Mouse (Mus musculus): ENCODE results near the gene Syne1. TPM values are rescaled to one million over a fixed set of nuclear protein-coding genes. Genes with fewer than 3 reads are reported as not detected.

Syne1 gene
- total and polyA plus RNA-seq, 3 experiments: 10.8 to 85.0 (median 59.1) TPM

DNA sequence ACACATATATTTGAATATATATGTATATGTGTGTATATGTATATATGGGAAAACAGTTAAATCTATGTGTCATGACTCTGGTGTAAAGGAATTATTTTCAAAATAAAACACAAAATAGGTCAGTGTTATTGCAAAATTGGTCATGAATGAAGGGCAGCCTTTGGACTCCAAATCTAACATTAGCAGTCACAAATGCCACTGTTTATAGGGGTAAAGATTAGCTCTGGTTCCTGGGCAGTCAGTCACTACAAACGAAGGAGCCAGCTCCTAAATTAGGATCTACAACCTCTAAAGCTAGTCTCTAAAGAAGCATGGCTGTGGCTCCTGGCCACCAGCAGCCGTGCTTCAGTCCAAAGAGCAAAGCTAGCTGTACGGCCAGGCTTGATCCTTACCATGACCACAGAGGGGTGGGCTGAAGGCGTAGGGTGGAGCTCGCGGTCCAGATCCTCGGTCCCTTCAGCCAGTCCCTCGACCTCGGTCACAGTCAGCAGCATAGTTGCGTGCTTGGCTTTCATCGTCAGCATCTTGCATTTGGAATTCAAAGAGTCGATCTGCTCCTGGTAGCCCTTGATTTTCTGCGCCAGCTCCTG is 357.1 kb downstream of the Syne1 start:
- ATAC-seq (ENCODE audit: extremely low read depth, insufficient number of reproducible peaks, low FRiP score, poor library complexity, severe bottlenecking) (peak; percentile 52), DNase-seq (ENCODE audit: low spot score) (peak; percentile 20)
- Histone ChIP-seq H3K36me3 (replicated peaks) (peaks cover 10% of the 10 kb centered on the region), H3K27me3 (ENCODE audit: insufficient read depth, low read length) (no peaks in the 10 kb centered on the region), H3K9me3 (replicated peaks) (no peaks in the 10 kb centered on the region), H3K4me3 (ENCODE audit: low read depth, low read length) (peak overlapping the region; percentile 77), H3K4me1 (ENCODE audit: insufficient read depth, low read depth, low read length) (peaks cover 35% of the 10 kb centered on the region)
- TF ChIP-seq CTCF (IDR thresholded peaks at IDR 0.05; ENCODE audit: low read depth, low read length) (no peak), POLR2AphosphoS5 (IDR thresholded peaks at IDR 0.05; ENCODE audit: insufficient replicate concordance, low read depth, low read length) (no peak), GATA2 (IDR thresholded peaks at IDR 0.05; ENCODE audit: borderline replicate concordance, low read depth, low read length) (no peak), TAL1 (conservative IDR thresholded peaks at IDR 0.05; ENCODE audit: low read depth, low read length) (no peak), GATA1 (IDR thresholded peaks at IDR 0.05; ENCODE audit: borderline replicate concordance, low read length) (no peak)

DNA sequence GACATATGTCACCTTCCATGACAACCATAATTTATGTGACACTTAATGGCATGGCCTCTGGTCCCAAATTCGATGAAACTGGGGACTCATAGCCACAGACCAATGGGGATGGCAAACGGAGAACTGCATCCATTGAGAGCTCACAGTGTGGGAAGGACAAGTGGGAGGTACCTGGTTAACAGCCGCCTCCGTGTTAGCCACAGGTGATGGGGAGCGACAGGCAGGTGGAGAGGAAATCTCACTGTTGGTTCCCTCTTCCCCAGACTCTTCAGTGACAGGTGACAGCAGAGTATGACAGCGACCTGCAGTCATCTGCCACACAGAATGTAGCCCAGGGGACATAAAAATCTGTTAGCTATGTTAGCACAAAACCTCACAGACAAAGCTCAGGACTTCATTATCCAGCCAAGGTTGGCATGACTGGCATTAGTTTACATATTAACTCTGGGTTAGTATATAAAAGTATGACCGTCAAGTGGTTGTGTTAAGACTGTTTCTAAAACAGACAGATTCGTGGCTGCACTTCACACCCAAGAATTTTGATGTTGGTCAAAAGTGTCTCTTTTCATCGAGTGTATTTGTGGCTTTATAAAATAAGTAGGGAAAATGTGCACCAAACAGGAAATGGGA is 358.3 kb downstream of the Syne1 start:
- peaks cover 44% of the 10 kb centered on the region for H3K4me1 ChIP-seq (ENCODE audit: insufficient read depth, low read depth, low read length)
- DNase-seq (ENCODE audit: low spot score) (no peak), ATAC-seq (ENCODE audit: extremely low read depth, insufficient number of reproducible peaks, low FRiP score, poor library complexity, severe bottlenecking) (no peak)
- H3K27me3 ChIP-seq (ENCODE audit: insufficient read depth, low read length): no peaks in the 10 kb centered on the region
- peaks cover 15% of the 10 kb centered on the region for H3K36me3 ChIP-seq (replicated peaks)
- TF ChIP-seq GATA1 (IDR thresholded peaks at IDR 0.05; ENCODE audit: borderline replicate concordance, low read length) (no peak), POLR2AphosphoS5 (IDR thresholded peaks at IDR 0.05; ENCODE audit: insufficient replicate concordance, low read depth, low read length) (no peak), TAL1 (conservative IDR thresholded peaks at IDR 0.05; ENCODE audit: low read depth, low read length) (no peak), CTCF (IDR thresholded peaks at IDR 0.05; ENCODE audit: low read depth, low read length) (no peak)
- no peaks in the 10 kb centered on the region for H3K9me3 ChIP-seq (replicated peaks)
- no peak overlapping the region; the same call in 1 of the 2 replicates for H3K4me3 ChIP-seq (ENCODE audit: low read depth, low read length)

DNA sequence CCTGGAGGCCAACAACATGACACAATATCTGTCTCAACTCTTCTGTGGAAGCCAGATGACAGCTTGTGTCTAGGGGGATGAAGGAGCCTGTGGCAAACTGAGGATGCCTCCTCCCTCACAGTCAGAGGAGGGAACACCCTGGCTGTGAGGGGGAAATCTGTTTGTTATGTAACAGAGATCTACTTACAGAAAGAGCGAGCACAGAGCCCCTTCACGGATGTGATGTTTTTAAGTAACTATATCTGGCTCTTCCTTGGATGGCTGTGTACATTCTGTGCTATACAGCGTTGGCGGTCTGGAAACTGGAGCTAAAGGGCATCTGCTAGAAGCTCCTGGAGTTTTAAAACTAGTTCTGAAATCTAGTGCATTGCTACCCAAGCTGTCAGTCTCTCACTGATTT is 360.5 kb downstream of the Syne1 start:
- H3K27me3 ChIP-seq (ENCODE audit: insufficient read depth, low read length): no peaks in the 10 kb centered on the region
- H3K4me3 ChIP-seq (ENCODE audit: low read depth, low read length): no peak overlapping the region
- peaks cover 21% of the 10 kb centered on the region for H3K36me3 ChIP-seq (replicated peaks)
- no peak for TF ChIP-seq GATA2 (IDR thresholded peaks at IDR 0.05; ENCODE audit: borderline replicate concordance, low read depth, low read length)
- TF ChIP-seq GATA1 (IDR thresholded peaks at IDR 0.05; ENCODE audit: borderline replicate concordance, low read length): no peak
- TF ChIP-seq CTCF (IDR thresholded peaks at IDR 0.05; ENCODE audit: low read depth, low read length): no peak
- no peak for TF ChIP-seq POLR2AphosphoS5 (IDR thresholded peaks at IDR 0.05; ENCODE audit: insufficient replicate concordance, low read depth, low read length)
- TF ChIP-seq TAL1 (conservative IDR thresholded peaks at IDR 0.05; ENCODE audit: low read depth, low read length): no peak
- no peak for DNase-seq (ENCODE audit: low spot score)
- no peaks in the 10 kb centered on the region for H3K9me3 ChIP-seq (replicated peaks)
- no peak for ATAC-seq (ENCODE audit: extremely low read depth, insufficient number of reproducible peaks, low FRiP score, poor library complexity, severe bottlenecking)
- peaks cover 35% of the 10 kb centered on the region for H3K4me1 ChIP-seq (ENCODE audit: insufficient read depth, low read depth, low read length)

DNA sequence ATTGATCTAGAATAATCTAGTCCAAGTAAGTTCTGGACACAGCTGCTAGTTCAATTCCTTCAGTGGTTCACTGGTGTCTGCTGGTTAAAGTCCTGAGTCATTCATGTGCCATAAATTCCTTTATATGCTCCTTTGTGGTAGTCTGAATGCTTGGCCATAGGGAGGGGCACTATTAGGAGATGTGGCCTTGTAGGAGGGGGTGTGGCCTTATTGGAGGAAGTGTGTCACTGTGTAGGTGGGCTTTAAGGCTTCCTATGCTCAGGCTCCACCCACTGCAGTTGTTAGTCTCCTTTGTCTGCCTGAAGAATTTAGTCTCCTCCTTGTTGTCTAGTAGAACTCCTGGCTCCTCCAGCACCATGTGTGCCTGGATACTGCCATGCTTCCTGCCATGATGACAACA is 362.4 kb downstream of the Syne1 start:
- Histone ChIP-seq H3K4me1 (ENCODE audit: insufficient read depth, low read depth, low read length) (peaks cover 23% of the 10 kb centered on the region), H3K4me3 (ENCODE audit: low read depth, low read length) (no peak overlapping the region), H3K9me3 (replicated peaks) (no peaks in the 10 kb centered on the region), H3K27me3 (ENCODE audit: insufficient read depth, low read length) (no peaks in the 10 kb centered on the region), H3K36me3 (replicated peaks) (peaks cover 36% of the 10 kb centered on the region)
- no peak for DNase-seq (ENCODE audit: low spot score)
- TF ChIP-seq TAL1 (conservative IDR thresholded peaks at IDR 0.05; ENCODE audit: low read depth, low read length) (no peak), POLR2AphosphoS5 (IDR thresholded peaks at IDR 0.05; ENCODE audit: insufficient replicate concordance, low read depth, low read length) (no peak), GATA2 (IDR thresholded peaks at IDR 0.05; ENCODE audit: borderline replicate concordance, low read depth, low read length) (no peak), CTCF (IDR thresholded peaks at IDR 0.05; ENCODE audit: low read depth, low read length) (no peak), GATA1 (IDR thresholded peaks at IDR 0.05; ENCODE audit: borderline replicate concordance, low read length) (no peak)
- no peak for ATAC-seq (ENCODE audit: extremely low read depth, insufficient number of reproducible peaks, low FRiP score, poor library complexity, severe bottlenecking)

DNA sequence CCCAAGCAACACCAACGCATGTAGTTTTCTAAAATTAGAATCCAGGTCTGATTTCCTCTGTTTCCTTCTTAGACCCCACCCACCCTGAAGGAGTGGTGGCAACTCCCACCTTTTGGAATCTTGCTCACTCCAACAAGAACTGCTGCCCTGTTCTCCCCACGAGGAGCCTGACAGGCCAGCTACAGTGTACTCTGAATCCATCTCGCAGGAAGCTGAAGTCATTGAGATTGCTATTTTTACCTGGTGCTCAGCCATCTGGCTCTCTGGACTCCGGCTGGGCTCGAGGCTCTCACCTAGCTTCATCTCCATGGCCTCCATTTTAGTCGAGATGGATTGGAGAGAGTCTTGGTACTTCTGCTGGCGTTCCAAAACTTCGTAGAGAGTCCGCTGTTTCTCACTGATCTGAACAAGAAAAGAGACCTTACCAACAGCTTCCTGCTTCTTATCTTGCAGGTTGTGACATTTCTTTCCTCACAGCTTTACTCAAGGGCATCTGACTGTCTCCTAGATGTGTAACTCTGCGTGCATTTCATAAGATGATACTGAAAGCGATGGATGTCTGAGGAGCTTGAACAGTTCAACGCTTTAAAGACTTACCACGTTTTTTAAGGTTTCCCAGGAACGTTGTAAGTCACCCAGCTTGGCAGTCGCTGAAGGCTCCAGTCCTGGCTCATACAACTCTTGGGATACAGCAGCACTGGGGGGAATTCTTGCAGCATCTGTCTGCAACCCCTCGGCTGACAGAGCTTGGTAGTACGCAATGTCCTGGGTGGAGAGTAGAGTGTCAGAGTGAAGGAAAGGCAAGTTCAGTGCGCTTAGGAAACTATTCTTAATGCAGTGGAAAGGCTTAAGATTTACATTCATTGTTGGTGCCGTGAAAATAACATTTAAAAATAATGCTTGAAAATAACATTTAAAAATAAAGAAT is 365.9 kb downstream of the Syne1 start:
- no peak for ATAC-seq (ENCODE audit: extremely low read depth, insufficient number of reproducible peaks, low FRiP score, poor library complexity, severe bottlenecking)
- Histone ChIP-seq H3K4me3 (ENCODE audit: low read depth, low read length) (no peak overlapping the region), H3K36me3 (replicated peaks) (peaks cover 44% of the 10 kb centered on the region)

DNA sequence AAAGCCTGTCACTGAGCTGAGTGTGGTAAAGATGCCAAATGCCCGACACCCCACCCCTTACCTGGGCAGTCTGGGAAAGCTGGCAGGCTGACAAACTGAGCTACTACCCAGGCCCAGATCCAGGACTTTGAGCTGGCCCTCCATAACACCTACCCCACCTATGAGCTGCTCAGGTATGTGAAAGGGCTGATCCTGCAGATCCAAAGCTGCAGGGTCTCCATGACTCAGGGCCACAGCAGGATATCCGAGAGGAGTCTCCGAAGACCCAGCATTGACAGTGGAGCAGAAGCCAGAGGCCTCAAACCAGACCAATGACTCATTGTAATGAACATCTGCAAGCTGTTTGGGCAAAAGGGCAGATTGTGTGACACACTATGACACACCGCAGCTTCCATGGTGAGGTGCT is 369.5 kb downstream of the Syne1 start:
- ATAC-seq (ENCODE audit: extremely low read depth, insufficient number of reproducible peaks, low FRiP score, poor library complexity, severe bottlenecking): no peak
- TF ChIP-seq GATA1 (IDR thresholded peaks at IDR 0.05; ENCODE audit: borderline replicate concordance, low read length) (no peak), GATA2 (IDR thresholded peaks at IDR 0.05; ENCODE audit: borderline replicate concordance, low read depth, low read length) (no peak), TAL1 (conservative IDR thresholded peaks at IDR 0.05; ENCODE audit: low read depth, low read length) (no peak), POLR2AphosphoS5 (IDR thresholded peaks at IDR 0.05; ENCODE audit: insufficient replicate concordance, low read depth, low read length) (no peak), CTCF (IDR thresholded peaks at IDR 0.05; ENCODE audit: low read depth, low read length) (no peak)
- Histone ChIP-seq H3K4me3 (ENCODE audit: low read depth, low read length) (no peak overlapping the region), H3K9me3 (replicated peaks) (no peaks in the 10 kb centered on the region), H3K36me3 (replicated peaks) (peaks cover 36% of the 10 kb centered on the region), H3K27me3 (ENCODE audit: insufficient read depth, low read length) (no peaks in the 10 kb centered on the region), H3K4me1 (ENCODE audit: insufficient read depth, low read depth, low read length) (peaks cover 18% of the 10 kb centered on the region)
- no peak for DNase-seq (ENCODE audit: low spot score)

More for the DNA sequence above, 365.9 kb downstream of the Syne1 start:
- no peak for DNase-seq (ENCODE audit: low spot score)
- TF ChIP-seq TAL1 (conservative IDR thresholded peaks at IDR 0.05; ENCODE audit: low read depth, low read length): no peak
- no peak for TF ChIP-seq CTCF (IDR thresholded peaks at IDR 0.05; ENCODE audit: low read depth, low read length)
- no peak for TF ChIP-seq POLR2AphosphoS5 (IDR thresholded peaks at IDR 0.05; ENCODE audit: insufficient replicate concordance, low read depth, low read length)
- no peak for TF ChIP-seq GATA2 (IDR thresholded peaks at IDR 0.05; ENCODE audit: borderline replicate concordance, low read depth, low read length)
- no peak for TF ChIP-seq GATA1 (IDR thresholded peaks at IDR 0.05; ENCODE audit: borderline replicate concordance, low read length)
- Histone ChIP-seq H3K27me3 (ENCODE audit: insufficient read depth, low read length) (no peaks in the 10 kb centered on the region), H3K4me1 (ENCODE audit: insufficient read depth, low read depth, low read length) (peaks cover 24% of the 10 kb centered on the region), H3K9me3 (replicated peaks) (no peaks in the 10 kb centered on the region)

Measured in G1E (cell line).